Mouse (Mus musculus): ENCODE data around the gene Actn4.

The Actn4 gene

GRCm38 (mm10) chr7:28924802-28925201, 37.3 kb downstream of the Actn4 start:
- no peak for DNase-seq (ENCODE audit: low spot score)

- no peak for DNase-seq (ENCODE audit: low spot score)
These were observed 38.3 kb downstream of the Actn4 start for GRCm38 (mm10) chr7:28923865-28924291.

DNA sequence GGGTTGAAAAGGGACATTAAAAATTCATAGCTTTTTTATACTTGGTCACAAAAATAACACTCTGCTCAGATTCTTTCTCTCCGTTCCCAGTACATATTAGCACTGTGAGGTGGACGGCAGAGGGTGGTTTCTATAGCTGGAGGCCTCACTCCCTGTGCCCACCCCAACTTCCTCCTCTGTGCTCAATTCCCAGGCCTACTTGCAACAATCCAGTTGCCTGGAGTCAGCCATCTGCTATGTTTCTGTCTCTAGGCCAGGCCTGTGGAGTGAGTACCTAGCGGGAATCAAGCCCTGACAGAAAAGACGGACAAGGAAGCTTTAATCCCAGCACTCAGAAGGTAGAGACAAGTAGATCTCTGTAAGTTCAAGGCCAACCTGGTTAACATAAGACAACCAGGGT, 39.5 kb downstream of the Actn4 start:
- no peak for DNase-seq (ENCODE audit: low spot score)

DNA sequence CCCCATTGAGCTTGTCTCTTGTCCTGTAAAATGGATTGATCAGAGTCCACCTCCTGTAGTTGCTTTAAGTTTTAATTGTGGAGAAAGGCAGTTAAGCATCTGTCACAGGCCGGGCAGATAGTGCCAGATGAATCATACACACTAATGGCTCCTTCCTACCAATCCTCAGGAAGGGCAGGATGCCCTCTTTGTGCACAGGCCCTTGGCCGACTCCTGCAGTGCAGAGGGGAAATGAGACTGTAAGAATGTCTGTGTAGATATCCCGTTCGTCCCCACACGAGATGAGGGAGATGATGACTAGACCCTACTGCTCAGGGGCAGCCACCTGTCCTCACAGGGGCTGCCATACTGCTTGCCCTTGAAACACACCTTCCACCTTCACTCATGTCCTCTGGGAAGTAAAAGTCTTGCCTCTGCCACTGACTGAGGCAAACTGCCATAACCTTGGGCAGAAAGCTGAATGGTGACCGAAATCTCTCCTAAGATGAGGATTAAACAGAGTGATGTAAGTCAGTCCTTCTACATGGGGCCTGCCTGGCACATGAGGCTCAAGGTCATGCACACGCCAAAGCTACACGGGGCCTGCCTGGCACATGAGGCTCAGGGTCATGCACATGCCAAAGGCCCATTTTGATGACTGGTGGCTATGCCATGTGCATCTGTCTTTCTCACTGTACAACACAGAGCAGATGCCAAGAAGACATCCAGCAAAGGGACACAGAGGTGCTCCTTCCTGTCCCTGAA, 40.2 kb downstream of the Actn4 start:
- DNase-seq (ENCODE audit: low spot score): no peak

DNA sequence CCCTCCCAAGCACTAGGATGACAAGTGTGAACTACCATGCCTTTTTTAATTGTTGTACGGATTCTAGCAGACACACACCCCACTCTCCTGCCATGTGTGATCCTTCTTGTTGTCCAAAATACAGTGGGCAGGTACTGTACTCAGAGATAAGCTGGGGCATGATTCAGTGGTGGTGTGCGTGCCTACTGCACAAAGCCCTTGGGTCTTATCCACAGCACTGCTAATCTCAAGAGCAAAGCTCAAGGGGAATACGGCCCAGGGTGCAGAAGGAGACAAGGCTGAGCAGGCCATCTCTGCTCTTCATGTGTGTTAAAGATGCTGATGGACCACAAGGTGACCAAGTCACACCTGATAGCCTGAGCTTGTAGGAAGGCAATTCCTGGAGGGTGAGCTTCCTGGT, 41.0 kb downstream of the Actn4 start:
- DNase-seq (ENCODE audit: low spot score): no peak

DNA sequence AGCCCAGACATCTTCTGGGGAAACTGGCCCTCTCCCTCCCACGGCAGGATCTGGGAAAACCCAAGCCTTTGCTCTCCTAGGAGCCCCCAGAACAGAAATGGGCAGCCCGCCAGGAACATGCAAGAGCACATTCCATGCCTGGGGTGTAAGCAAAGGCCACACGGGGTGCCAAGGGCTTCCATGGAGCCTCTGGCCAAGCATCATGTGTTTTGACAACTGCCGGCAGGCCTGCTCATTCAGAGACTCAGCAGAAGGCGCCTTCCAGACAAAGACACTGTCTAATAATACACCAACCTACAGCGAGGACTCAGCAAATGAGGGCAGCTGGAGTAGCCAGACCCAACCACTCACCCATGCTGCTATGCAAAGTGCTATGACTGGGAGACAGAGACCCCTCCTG, 42.3 kb downstream of the Actn4 start:
- peak; percentile 85 for DNase-seq (ENCODE audit: low spot score)

DNA sequence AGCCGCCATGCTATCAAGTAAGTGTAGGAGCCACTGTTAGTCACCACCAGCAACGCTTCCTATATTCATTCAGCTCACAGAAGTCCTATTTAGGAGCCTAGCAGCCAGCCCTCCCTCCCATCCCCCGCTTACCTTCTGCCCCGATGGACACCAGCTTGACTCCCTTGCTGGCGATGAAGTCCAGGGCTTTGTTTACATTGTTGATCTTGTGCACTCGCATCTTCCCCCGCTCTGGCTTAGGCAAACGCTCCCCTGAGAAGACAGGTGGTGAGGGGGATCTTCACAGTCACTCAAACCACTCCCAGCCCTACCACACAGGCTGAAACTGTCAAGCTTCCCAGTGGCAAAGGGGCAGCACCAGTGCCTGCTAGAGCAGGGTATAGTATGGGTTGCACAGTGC, 43.6 kb downstream of the Actn4 start:
- DNase-seq (ENCODE audit: low spot score): no peak

- DNase-seq (ENCODE audit: low spot score): peak; percentile 61
These were observed 44.4 kb downstream of the Actn4 start for GRCm38 (mm10) chr7:28917503-28918426.

GRCm38 (mm10) chr7:28916491-28916890, 45.6 kb downstream of the Actn4 start:
- no peak for DNase-seq (ENCODE audit: low spot score)

DNA sequence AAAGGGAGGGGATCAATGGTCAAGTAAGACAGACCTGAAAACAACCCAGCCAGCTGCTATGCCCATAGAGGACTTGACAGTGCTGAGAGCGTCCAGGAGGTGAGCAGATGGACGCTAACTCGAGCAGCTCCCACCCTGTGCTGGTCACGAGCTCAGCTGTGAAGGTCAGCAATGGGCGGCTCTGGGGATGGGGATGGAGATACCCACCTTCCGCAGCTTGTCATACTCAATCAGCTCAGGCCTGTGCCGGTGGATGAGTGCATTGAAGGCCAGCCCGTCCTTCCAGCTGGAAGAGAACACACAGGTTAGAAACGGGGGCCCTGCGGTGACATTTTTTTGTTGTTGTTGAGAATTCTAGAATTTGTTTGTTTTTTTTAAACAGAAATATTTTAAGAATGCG, 49.0 kb downstream of the Actn4 start:
- DNase-seq (ENCODE audit: low spot score): no peak

DNA sequence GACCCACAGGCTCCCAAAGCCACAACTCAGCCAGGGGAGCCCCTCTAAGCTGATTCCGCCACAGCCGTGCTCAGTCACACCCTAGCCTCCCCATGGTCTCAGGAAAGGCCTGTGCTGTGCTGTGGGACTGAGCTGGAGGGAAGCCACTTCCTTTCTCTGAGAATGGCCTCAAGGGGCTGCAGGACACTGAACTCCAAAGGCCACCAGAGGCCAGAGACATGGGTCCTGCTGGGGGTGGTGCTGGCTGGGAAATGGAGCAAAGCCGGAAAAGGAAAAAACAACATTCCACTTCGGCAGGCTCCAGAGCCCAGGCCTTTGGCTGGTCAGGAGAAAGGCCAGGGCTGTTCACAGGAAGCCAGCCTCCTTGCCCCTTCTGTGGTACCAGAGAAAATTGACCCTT, 50.5 kb downstream of the Actn4 start:
- peak; percentile 84 for DNase-seq (ENCODE audit: low spot score)

GRCm38 (mm10) chr7:28907195-28907594, 54.9 kb downstream of the Actn4 start:
- no peak for DNase-seq (ENCODE audit: low spot score)

GRCm38 (mm10) chr7:28903778-28904177, 58.4 kb downstream of the Actn4 start:
- no peak for DNase-seq (ENCODE audit: low spot score)

GRCm38 (mm10) chr7:28902809-28903208, 59.3 kb downstream of the Actn4 start:
- DNase-seq (ENCODE audit: low spot score): no peak

GRCm38 (mm10) chr7:28902180-28902579, 60.0 kb downstream of the Actn4 start:
- no peak for DNase-seq (ENCODE audit: low spot score)

DNA sequence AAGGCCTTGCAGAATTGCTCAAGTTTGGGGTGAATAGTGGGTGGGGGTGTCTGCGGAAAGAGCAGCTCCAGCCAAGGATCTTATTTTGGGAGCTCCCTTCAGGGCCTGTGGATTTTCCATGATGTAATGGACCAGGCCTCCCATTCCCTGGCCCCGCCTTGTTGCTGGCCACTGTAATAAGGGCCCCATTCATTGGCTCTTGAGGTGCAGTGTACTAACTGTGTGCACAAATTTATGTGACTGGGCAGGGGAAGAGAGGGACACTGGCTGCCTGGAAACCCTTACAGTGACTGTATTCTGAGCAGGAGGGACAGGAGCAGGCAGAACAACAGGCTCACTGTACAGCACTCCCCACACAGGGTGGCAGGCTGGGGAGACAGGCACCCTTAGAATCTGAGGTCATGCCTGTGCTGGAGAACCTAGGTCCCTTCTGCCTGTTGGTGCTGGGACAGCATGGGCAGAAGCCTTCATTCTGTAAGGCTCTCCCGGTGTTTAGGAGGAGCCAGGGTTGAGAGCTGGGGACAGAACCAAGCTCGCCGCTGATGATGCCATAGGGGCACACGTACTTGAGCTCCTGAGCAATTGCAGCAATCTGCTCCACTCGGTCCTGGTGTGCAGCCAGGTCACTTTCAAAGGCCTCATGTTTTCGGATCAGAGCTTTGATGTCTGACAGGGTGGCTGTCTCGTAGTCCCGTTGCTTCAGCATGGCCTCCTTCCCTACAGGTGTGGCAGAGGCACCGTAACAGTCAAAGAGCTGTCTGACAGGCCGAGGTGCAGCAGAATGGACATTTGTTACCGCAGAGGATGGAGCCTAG, 60.6 kb downstream of the Actn4 start:
- no peak for DNase-seq (ENCODE audit: low spot score)

- DNase-seq (ENCODE audit: low spot score): no peak
These were observed 62.2 kb downstream of the Actn4 start for GRCm38 (mm10) chr7:28899972-28900371.

DNA sequence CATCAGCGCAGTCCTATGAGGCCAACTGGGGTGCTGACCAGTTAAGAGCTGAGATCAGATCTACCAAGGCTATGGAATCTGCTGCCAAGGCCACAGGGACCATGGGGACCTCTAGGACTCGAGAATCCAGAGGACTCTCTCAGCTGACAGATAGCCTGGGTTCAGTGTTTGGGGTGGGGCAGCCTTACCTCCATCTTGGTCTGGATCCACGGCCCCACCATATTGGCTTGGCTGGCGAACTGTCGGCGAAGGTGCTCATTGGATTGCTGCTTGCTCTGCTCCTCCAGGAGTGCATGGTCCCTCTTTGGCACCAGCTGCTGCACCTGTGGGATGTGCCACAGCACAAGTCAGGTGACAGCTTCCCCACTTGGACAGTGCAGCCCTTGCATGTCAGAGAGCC, 64.5 kb downstream of the Actn4 start:
- DNase-seq (ENCODE audit: low spot score): no peak

- DNase-seq (ENCODE audit: low spot score): no peak
These were observed 67.2 kb downstream of the Actn4 start for GRCm38 (mm10) chr7:28894942-28895341.

DNA sequence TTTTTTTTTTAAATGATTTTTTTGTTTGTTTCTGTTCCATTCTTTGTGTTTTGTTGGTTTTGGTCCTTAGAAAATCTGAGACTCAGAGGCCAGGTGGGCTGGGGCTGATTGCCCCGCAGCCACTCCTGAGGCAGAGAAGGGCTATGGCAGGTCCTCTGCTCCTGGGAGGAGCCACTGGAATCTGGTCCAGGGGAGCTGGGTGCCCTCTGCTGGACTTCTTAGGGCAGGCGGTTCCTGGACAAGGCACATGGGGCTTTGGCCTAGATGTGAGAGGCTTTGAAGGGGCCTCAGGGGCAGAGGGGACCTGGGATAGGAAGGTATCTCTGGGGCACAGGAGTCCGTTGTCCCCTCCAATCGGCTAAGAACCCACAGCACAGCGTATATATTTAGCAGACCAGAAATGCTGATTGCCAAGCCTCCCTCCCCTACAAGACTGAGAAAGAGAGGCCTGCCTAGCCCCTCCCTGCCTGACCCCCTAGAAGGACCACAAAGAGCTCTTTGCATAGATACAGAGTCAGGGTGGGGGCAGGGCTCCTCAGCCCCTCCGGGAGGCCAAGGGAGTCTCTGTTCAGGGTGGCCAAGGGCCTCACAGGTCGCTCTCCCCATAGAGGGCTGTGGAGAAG, 68.4 kb downstream of the Actn4 start:
- peak; percentile 35 for DNase-seq (ENCODE audit: low spot score)

DNA sequence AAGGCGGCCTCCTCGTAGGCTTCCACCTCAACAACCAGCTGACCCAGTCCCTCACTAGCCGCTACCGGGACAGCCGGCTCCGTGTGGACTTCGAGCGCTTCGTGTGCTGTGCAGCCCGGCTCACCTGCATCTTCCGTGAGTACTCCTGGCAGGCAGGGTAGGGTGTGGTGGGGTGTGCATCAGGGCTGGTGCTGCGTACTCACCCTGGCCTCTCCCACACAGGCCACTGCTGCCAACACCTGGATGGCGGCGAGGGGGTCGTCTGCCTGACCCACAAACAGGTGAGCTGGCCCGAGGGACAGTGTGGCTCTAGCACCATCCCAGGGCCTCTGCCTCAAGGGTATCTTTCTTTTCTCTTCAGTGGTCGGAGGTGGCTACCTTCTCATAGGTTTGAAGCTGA, 69.5 kb downstream of the Actn4 start:
- no peak for DNase-seq (ENCODE audit: low spot score)

GRCm38 (mm10) chr7:28888701-28889161, 73.4 kb downstream of the Actn4 start:
- no peak for DNase-seq (ENCODE audit: low spot score)

Data from lung, postnatal 25 days (tissue).